Mouse (Mus musculus): ENCODE measurements around the gene Gsx2. TPM values are rescaled to one million over a fixed set of nuclear protein-coding genes. Genes with fewer than 3 reads are reported as not detected.
A peak's percentile ranks its signal among the peaks of the same experiment; 100 is the strongest.

The Gsx2 gene
- polyA plus RNA-seq (2012; rRNA removed): not detected in 2 replicates

DNA sequence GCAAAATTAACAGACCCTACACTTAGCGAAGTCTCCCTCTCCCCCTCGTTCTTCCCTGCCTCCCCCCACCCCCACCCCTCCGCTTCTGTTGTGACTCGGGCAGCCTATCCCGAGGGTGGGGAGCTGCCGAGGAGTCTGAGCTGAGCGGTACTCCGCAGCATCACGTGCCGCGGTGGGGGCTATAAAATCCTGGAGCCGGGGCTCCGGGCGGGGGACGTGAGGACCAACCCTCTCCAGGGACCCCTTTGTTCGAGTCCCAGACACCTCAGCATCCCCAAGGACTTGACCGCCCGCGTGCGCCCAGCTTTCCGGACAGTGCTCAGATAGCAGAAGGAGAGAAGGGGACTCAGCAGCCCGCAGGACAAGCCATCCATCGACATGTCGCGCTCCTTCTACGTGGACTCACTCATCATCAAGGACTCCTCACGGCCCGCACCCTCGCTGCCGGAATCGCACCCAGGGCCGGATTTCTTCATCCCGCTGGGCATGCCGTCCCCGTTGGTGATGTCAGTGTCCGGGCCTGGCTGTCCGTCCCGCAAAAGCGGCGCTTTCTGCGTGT lies at the start of gene Gsx2:
Gsx2 (plus strand) TSS at position 219 of the 559 bp plus-strand sequence.
- TF ChIP-seq CTCF (IDR thresholded peaks at IDR 0.05; ENCODE audit: control insufficient read depth, insufficient read depth, insufficient replicate concordance, low read depth, low read length) (no peak), POLR2A (IDR thresholded peaks at IDR 0.05; ENCODE audit: control insufficient read depth, low read depth, low read length) (no peak; the same call in 1 of the 2 replicates)
- no peaks in the 10 kb centered on the region for H3K36me3 ChIP-seq (ENCODE audit: control insufficient read depth, insufficient read depth, low read length)
- peak within 1 kb of the TSS; percentile 34 for H3K4me3 ChIP-seq (ENCODE audit: control insufficient read depth, low read depth, low read length)
- H3K27me3 ChIP-seq (ENCODE audit: control insufficient read depth, insufficient read depth, low read length): peaks cover 5% of the 10 kb centered on the region
- no peak within 1 kb of the TSS for H3K27ac ChIP-seq (ENCODE audit: control insufficient read depth, insufficient read depth, low read depth, low read length)
- H3K4me1 ChIP-seq (ENCODE audit: control insufficient read depth, insufficient read depth, low read length): peaks cover 8% of the 10 kb centered on the region

DNA sequence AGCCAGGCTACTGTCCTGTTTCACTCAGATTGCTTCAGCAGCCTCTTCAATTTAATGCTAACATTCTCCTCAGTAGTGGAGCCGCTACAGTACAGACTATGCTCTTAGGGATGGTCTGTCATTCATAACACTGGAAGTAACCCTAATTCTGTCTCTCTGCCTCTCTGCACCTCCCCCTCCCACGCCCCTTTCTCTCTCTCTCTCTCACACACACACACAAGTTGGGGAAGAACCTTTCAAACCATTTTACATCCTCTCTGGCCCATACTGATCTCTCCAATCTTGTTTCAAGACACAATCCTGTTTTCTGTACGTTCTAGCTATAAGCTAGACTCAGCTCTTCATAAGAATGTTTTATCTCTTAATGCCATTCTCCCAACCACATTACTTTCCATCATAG lies 39.9 kb upstream of the Gsx2 start:
- Histone ChIP-seq H3K4me3 (ENCODE audit: control insufficient read depth, low read depth, low read length) (no peak overlapping the region), H3K4me1 (ENCODE audit: control insufficient read depth, insufficient read depth, low read length) (peaks cover 2% of the 10 kb centered on the region; the same call in 1 of the 2 replicates), H3K27ac (ENCODE audit: control insufficient read depth, insufficient read depth, low read depth, low read length) (no peak overlapping the region), H3K36me3 (ENCODE audit: control insufficient read depth, insufficient read depth, low read length) (peaks cover 1% of the 10 kb centered on the region; the same call in 1 of the 2 replicates), H3K27me3 (ENCODE audit: control insufficient read depth, insufficient read depth, low read length) (no peaks in the 10 kb centered on the region)
- no peak for TF ChIP-seq CTCF (IDR thresholded peaks at IDR 0.05; ENCODE audit: control insufficient read depth, insufficient read depth, insufficient replicate concordance, low read depth, low read length)
- no peak for TF ChIP-seq POLR2A (IDR thresholded peaks at IDR 0.05; ENCODE audit: control insufficient read depth, low read depth, low read length)

DNA sequence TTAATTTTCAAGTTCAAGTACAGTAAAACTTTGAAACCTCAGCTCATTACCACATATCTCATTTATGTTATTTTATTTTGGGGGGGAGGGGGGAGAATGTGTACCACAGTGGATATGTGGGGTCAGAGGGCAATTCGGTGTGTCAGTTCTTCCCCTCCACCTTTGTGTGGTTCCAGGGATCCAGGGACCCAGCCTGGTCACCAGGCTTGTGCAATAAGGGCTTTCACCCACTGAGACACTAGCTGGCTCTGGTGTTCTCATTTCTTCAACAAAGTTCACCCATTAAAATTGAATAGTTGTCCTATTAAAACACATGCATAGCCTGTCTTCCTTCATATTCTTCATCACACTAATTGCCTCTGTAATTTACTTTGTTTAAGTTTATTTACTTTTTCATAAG lies 36.1 kb upstream of the Gsx2 start:
- TF ChIP-seq POLR2A (IDR thresholded peaks at IDR 0.05; ENCODE audit: control insufficient read depth, low read depth, low read length) (no peak), CTCF (IDR thresholded peaks at IDR 0.05; ENCODE audit: control insufficient read depth, insufficient read depth, insufficient replicate concordance, low read depth, low read length) (no peak)
- Histone ChIP-seq H3K4me1 (ENCODE audit: control insufficient read depth, insufficient read depth, low read length) (no peaks in the 10 kb centered on the region), H3K27me3 (ENCODE audit: control insufficient read depth, insufficient read depth, low read length) (no peaks in the 10 kb centered on the region), H3K4me3 (ENCODE audit: control insufficient read depth, low read depth, low read length) (no peak overlapping the region), H3K36me3 (ENCODE audit: control insufficient read depth, insufficient read depth, low read length) (no peaks in the 10 kb centered on the region), H3K27ac (ENCODE audit: control insufficient read depth, insufficient read depth, low read depth, low read length) (no peak overlapping the region)

GRCm38 (mm10) chr5:75043011-75043445 lies 32.4 kb upstream of the Gsx2 start:
- Histone ChIP-seq H3K27me3 (ENCODE audit: control insufficient read depth, insufficient read depth, low read length) (no peaks in the 10 kb centered on the region), H3K4me1 (ENCODE audit: control insufficient read depth, insufficient read depth, low read length) (peaks cover 2% of the 10 kb centered on the region; the same call in 1 of the 2 replicates), H3K27ac (ENCODE audit: control insufficient read depth, insufficient read depth, low read depth, low read length) (no peak overlapping the region), H3K36me3 (ENCODE audit: control insufficient read depth, insufficient read depth, low read length) (no peaks in the 10 kb centered on the region), H3K4me3 (ENCODE audit: control insufficient read depth, low read depth, low read length) (peak overlapping the region; percentile 43)
- TF ChIP-seq POLR2A (IDR thresholded peaks at IDR 0.05; ENCODE audit: control insufficient read depth, low read depth, low read length) (no peak), CTCF (IDR thresholded peaks at IDR 0.05; ENCODE audit: control insufficient read depth, insufficient read depth, insufficient replicate concordance, low read depth, low read length) (no peak)

- Histone ChIP-seq H3K27me3 (ENCODE audit: control insufficient read depth, insufficient read depth, low read length) (no peaks in the 10 kb centered on the region), H3K36me3 (ENCODE audit: control insufficient read depth, insufficient read depth, low read length) (no peaks in the 10 kb centered on the region), H3K4me1 (ENCODE audit: control insufficient read depth, insufficient read depth, low read length) (peaks cover 2% of the 10 kb centered on the region; the same call in 1 of the 2 replicates), H3K4me3 (ENCODE audit: control insufficient read depth, low read depth, low read length) (peak overlapping the region; percentile 89), H3K27ac (ENCODE audit: control insufficient read depth, insufficient read depth, low read depth, low read length) (peak overlapping the region; percentile 72)
- TF ChIP-seq CTCF (IDR thresholded peaks at IDR 0.05; ENCODE audit: control insufficient read depth, insufficient read depth, insufficient replicate concordance, low read depth, low read length) (no peak), POLR2A (IDR thresholded peaks at IDR 0.05; ENCODE audit: control insufficient read depth, low read depth, low read length) (no peak)
These were observed 31.6 kb upstream of the Gsx2 start for GRCm38 (mm10) chr5:75043621-75044301.

GRCm38 (mm10) chr5:75044310-75044904 lies 31.0 kb upstream of the Gsx2 start, which contains the start of gene Chic2:
Gene Chic2 (minus strand): TSS chr5:75044774.
- H3K4me3 ChIP-seq (ENCODE audit: control insufficient read depth, low read depth, low read length): peak within 1 kb of the TSS; percentile 92

DNA sequence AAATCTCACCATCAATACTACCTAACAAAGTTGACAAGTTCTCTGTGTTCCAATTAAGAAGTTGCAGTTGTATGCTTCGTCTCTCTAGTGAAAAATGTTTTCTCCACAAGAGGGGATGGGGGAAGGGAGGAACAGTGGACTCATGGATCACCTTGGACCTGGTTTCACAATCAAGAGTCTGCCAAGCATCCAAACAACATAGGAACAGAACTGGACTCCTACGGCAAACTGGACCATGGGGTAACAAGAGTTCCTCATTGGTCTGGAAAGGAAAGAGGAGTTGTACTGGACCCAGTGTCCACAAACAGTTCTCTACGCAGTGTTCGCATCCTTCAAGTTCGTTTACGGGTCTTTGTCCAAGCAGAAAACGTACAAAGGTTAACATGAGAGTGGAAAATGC lies 30.0 kb upstream of the Gsx2 start:
- Histone ChIP-seq H3K27ac (ENCODE audit: control insufficient read depth, insufficient read depth, low read depth, low read length) (no peak overlapping the region), H3K4me1 (ENCODE audit: control insufficient read depth, insufficient read depth, low read length) (peaks cover 2% of the 10 kb centered on the region; the same call in 1 of the 2 replicates), H3K27me3 (ENCODE audit: control insufficient read depth, insufficient read depth, low read length) (no peaks in the 10 kb centered on the region), H3K36me3 (ENCODE audit: control insufficient read depth, insufficient read depth, low read length) (no peaks in the 10 kb centered on the region), H3K4me3 (ENCODE audit: control insufficient read depth, low read depth, low read length) (no peak overlapping the region)
- TF ChIP-seq POLR2A (IDR thresholded peaks at IDR 0.05; ENCODE audit: control insufficient read depth, low read depth, low read length) (no peak), CTCF (IDR thresholded peaks at IDR 0.05; ENCODE audit: control insufficient read depth, insufficient read depth, insufficient replicate concordance, low read depth, low read length) (no peak)

More at GRCm38 (mm10) chr5:75044310-75044904, 31.0 kb upstream of the Gsx2 start, which contains the start of gene Chic2:
- H3K27me3 ChIP-seq (ENCODE audit: control insufficient read depth, insufficient read depth, low read length): no peaks in the 10 kb centered on the region
- no peaks in the 10 kb centered on the region for H3K36me3 ChIP-seq (ENCODE audit: control insufficient read depth, insufficient read depth, low read length)
- H3K4me1 ChIP-seq (ENCODE audit: control insufficient read depth, insufficient read depth, low read length): peaks cover 2% of the 10 kb centered on the region; the same call in 1 of the 2 replicates
- TF ChIP-seq CTCF (IDR thresholded peaks at IDR 0.05; ENCODE audit: control insufficient read depth, insufficient read depth, insufficient replicate concordance, low read depth, low read length) (no peak), POLR2A (IDR thresholded peaks at IDR 0.05; ENCODE audit: control insufficient read depth, low read depth, low read length) (peak; percentile 66; the same call in 1 of the 2 replicates)
- H3K27ac ChIP-seq (ENCODE audit: control insufficient read depth, insufficient read depth, low read depth, low read length): peak within 1 kb of the TSS; percentile 78
